Mouse (Mus musculus) urinary bladder, postnatal 4 days (tissue): Measurements from ENCODE around the gene Znrf1.
"Not testable (repeated sequence)": the region's sequence is repeated elsewhere in the genome, so short reads cannot be mapped to it uniquely, and the experiment has no call there.

ENCODE experiments used
- DNase-seq, 2 experiments: peaks; one replicate each; pipeline ENCODE4 v3.0.0; 2021 to 2022; ENCODE audit warnings: low spot score in 2 of 2

Znrf1 gene

GRCm38 (mm10) chr8:111628894-111629501 lies 93.1 kb downstream of the Znrf1 start:
- DNase-seq: no peak

- no peak for DNase-seq
Measured at GRCm38 (mm10) chr8:111630105-111630521, 94.2 kb downstream of the Znrf1 start, which contains the start of gene Ldhd. TSS of gene Ldhd (minus strand) at chr8:111630374.

GRCm38 (mm10) chr8:111631589-111631988 lies 95.7 kb downstream of the Znrf1 start:
- DNase-seq: no peak

- no peak for DNase-seq
Measured at GRCm38 (mm10) chr8:111632976-111633375, 97.1 kb downstream of the Znrf1 start.

GRCm38 (mm10) chr8:111638086-111638485 lies 102.2 kb downstream of the Znrf1 start:
- DNase-seq: no peak

- no peak for DNase-seq
Measured at GRCm38 (mm10) chr8:111641064-111641463, 105.2 kb downstream of the Znrf1 start.

- no peak for DNase-seq
Measured at GRCm38 (mm10) chr8:111642496-111642895, 106.6 kb downstream of the Znrf1 start.

GRCm38 (mm10) chr8:111642939-111643263 lies 107.0 kb downstream of the Znrf1 start:
- DNase-seq: no peak

- DNase-seq: peak; percentile 84 to 89
Measured at GRCm38 (mm10) chr8:111643264-111644141, 107.6 kb downstream of the Znrf1 start, which contains the start of gene Zfp1. TSS of gene Zfp1 (plus strand) at chr8:111643401.

GRCm38 (mm10) chr8:111644286-111645051 lies 108.6 kb downstream of the Znrf1 start:
- not testable (repeated sequence) for DNase-seq

GRCm38 (mm10) chr8:111645715-111646114 lies 109.8 kb downstream of the Znrf1 start:
- no peak for DNase-seq

- DNase-seq: no peak
Measured at GRCm38 (mm10) chr8:111648834-111649233, 112.9 kb downstream of the Znrf1 start.

GRCm38 (mm10) chr8:111650651-111651050 lies 114.8 kb downstream of the Znrf1 start:
- DNase-seq: no peak

GRCm38 (mm10) chr8:111653524-111653923 lies 117.6 kb downstream of the Znrf1 start:
- DNase-seq: no peak

GRCm38 (mm10) chr8:111657312-111657854 lies 121.5 kb downstream of the Znrf1 start:
- no peak for DNase-seq

GRCm38 (mm10) chr8:111658819-111659423 lies 123.0 kb downstream of the Znrf1 start:
- DNase-seq: no peak

GRCm38 (mm10) chr8:111662473-111662872 lies 126.6 kb downstream of the Znrf1 start:
- peak; percentile 48 to 83 for DNase-seq

GRCm38 (mm10) chr8:111666751-111667150 lies 130.9 kb downstream of the Znrf1 start:
- no peak for DNase-seq
